Mouse (Mus musculus) cerebellum, adult 2 months (tissue): Measurements from ENCODE around the gene Creg2. TPM values are rescaled to one million over a fixed set of nuclear protein-coding genes. Genes with fewer than 3 reads are reported as not detected.
A peak's percentile ranks its signal among the peaks of the same experiment; 100 is the strongest.

Experiments used
- DNase-seq, 2 experiments: peaks; one replicate each; pipeline ENCODE4 v3.0.0; 2021
- H3K27ac ChIP-seq: fragments of 200-500 bp; 2 replicates; pipeline ENCODE4 v1.5.1; 2012; ENCODE audit warnings: low read length, control low read depth, inconsistent platforms; ENCODE audit not compliant: insufficient read depth
- H3K27me3 ChIP-seq: fragments of 200-500 bp; 2 replicates; pipeline ENCODE4 v1.6.1; 2012; ENCODE audit warnings: inconsistent platforms, mild to moderate bottlenecking, low read length, moderate library complexity; ENCODE audit not compliant: control insufficient read depth, insufficient read depth
- H3K4me1 ChIP-seq: fragments of 200-500 bp; 2 replicates; pipeline ENCODE4 v1.6.1; 2011; ENCODE audit warnings: low read length; ENCODE audit not compliant: control insufficient read depth, insufficient read depth
- H3K4me3 ChIP-seq: fragments of 200-500 bp; replicated peaks from 2 replicates; pipeline ENCODE3; 2011; ENCODE audit warnings: mild to moderate bottlenecking, low read depth, low read length, control low read depth; ENCODE audit not compliant: insufficient read depth
- CTCF ChIP-seq: fragments of 200-500 bp; IDR thresholded peaks from 2 replicates; pipeline ENCODE4 v1.5.1; 2011; ENCODE audit warnings: low read depth, mild to moderate bottlenecking, control low read depth, low read length, moderate library complexity, borderline replicate concordance; ENCODE audit not compliant: insufficient read depth
- POLR2A ChIP-seq: fragments of 200-500 bp; IDR thresholded peaks from 2 replicates; pipeline ENCODE4 v1.6.1; 2011; ENCODE audit warnings: low read length, control low read depth, borderline replicate concordance; ENCODE audit not compliant: insufficient read depth
- WGBS: fragments of 180-500 bp; shearing (Covaris S2); methylation state at CpG from one replicate; pipeline ENCODE4 v1.1.7; 2018; 5-methylcytosine and 5-hydroxymethylcytosine counted together
- polyA plus RNA-seq: library from polyadenylated mRNA; depleted of rRNA; stranded (reverse); fragments of >200 nt; gene quantifications from 2 replicates; pipeline ENCODE4 v1.2.3, GENCODE M21; 2012

The Creg2 gene
- polyA plus RNA-seq, 1 experiment = 8.2 TPM

DNA sequence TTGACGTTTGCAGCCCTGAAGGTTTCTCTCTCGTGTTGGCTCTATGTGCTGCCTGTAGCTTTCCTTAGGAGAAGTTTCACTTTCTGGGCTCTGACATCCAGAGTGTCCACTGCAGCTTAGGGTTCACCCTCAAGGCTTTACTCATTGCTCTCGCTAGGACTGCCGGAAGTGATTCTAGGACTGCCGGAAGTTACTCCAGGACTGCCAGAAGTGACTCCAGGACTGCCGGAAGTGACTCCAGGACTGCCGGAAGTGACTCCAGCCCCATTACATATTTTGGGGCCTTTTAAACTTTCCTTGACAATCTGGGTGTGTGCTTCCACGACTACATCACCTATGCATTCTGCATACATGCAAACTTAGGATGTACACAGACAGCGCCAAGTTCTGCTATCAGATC is 22.7 kb downstream of the Creg2 start:
- 83% methylated on average over 9 of the region's 9 CpGs for WGBS
- TF ChIP-seq CTCF (no peak), POLR2A (no peak)
- no peaks in the 10 kb centered on the region for H3K4me1 ChIP-seq
- no peak overlapping the region for H3K4me3 ChIP-seq
- DNase-seq = no peak
- no peak overlapping the region for H3K27ac ChIP-seq
- no peaks in the 10 kb centered on the region for H3K27me3 ChIP-seq

DNA sequence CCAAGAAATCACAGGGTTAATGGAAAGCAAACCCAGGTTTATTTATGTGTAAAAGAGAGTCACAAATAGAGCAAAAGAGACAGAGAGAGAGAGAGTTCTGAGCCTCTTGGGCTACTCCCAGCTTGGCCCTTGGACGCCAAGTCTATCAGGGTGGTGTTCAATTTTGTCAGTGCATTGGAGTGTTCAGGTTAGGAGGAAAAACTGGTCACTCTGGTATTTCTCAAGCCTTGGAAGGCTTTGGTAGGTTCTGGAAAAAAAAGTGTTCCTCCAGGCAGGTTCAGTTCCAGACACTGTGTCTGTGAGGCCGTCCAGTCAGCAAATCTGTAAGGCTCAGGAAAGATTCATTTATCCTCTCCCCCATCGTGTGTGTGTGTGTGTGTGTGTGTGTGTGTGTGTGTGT is 25.8 kb downstream of the Creg2 start:
- no peak overlapping the region for H3K27ac ChIP-seq
- no peak for TF ChIP-seq CTCF
- TF ChIP-seq POLR2A = no peak
- 73% methylated on average over 3 of the region's 3 CpGs for WGBS
- no peak overlapping the region for H3K4me3 ChIP-seq
- no peaks in the 10 kb centered on the region for H3K4me1 ChIP-seq
- no peaks in the 10 kb centered on the region for H3K27me3 ChIP-seq
- DNase-seq = no peak

DNA sequence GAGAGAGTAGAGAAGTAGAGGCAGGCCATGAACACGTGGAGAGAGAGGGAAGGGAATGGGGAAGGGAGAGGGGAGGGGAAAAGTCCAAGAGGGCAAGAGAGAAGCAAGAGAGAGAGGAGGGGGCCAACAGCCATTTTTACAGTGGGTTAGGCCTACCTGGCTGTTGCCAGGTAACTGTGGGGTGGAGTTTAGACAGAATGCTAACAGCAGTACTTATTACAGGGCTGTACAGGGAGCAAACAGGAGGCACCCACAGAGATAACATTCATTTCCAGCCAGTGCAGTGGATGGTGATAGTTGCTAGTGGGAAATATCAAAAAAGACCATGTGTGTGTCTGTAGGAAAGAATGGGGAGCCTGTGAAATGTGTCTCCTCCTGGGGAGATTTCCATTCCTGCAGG is 27.5 kb downstream of the Creg2 start:
- 70% methylated on average over 1 of the region's 1 CpGs for WGBS
- H3K4me3 ChIP-seq = no peak overlapping the region
- no peak for DNase-seq
- no peak overlapping the region for H3K27ac ChIP-seq
- TF ChIP-seq CTCF (no peak), POLR2A (no peak)
- H3K4me1 ChIP-seq = no peaks in the 10 kb centered on the region
- no peaks in the 10 kb centered on the region for H3K27me3 ChIP-seq

DNA sequence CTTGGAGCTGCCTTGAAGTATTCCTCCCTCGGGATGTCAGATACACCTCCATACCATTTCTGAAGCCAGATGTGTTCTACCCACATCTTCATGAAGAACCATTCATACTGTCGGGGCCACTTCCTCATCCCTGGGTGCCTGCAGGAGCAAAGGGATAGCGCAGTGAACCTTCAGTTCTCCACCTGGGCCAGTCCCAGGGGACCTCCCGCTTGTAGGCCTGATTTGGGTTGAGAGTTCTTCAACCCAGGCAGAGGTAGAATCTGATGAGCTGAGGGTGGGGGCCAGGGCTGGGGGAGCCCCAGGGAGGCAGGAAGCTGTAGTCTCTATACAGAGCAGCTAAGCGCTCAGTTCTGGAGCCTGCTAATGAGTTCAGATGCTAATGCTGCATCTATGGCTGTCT is 28.2 kb downstream of the Creg2 start:
- Histone ChIP-seq H3K4me3 (no peak overlapping the region), H3K4me1 (no peaks in the 10 kb centered on the region), H3K27ac (no peak overlapping the region), H3K27me3 (no peaks in the 10 kb centered on the region)
- DNase-seq = no peak
- TF ChIP-seq POLR2A (no peak), CTCF (no peak)
- 94% methylated on average over 5 of the region's 5 CpGs for WGBS

DNA sequence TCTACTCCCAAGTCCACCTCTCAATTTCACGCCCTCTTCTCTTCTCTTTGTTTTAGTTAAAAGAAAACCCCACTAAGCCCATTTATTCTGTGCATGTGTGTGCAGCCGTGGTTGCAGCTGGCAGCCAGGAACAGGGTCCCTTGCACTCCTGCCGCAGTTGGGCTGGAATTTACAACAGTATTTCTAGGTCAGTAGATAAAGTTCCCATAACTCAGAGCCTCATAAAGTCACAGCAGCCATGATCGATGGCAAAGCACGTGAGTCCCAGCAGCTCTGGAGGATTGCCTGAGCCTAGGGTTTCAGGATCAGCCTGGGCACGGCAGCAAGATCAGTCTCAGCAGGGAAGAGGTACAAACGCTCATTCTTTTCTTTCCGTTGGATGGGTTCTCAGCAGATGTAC is 32.8 kb downstream of the Creg2 start:
- TF ChIP-seq CTCF = no peak
- TF ChIP-seq POLR2A = no peak
- Histone ChIP-seq H3K27ac (no peak overlapping the region), H3K4me3 (no peak overlapping the region), H3K27me3 (no peaks in the 10 kb centered on the region), H3K4me1 (no peaks in the 10 kb centered on the region)
- WGBS = 17% methylated on average over 8 of the region's 8 CpGs
- DNase-seq = no peak

DNA sequence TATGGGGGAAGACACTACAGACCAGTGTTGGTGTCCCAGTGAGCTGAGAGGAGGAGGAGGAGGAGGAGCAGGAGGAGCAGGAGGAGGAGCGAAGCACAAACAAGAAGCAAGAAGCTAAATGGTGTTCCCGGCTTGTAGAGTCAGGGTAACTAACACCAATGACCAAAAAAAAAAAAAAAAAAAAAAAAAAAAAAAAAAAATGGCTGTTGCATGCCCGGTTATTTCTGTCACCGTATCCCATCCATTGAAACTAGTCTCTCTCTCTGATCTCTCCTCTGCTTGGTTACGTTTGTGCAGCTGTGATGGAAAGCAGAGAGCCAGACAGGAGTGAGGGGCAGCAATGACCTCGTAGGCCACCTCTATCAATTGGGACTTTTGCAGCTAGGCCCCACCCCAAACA is 35.7 kb downstream of the Creg2 start:
- Histone ChIP-seq H3K27me3 (no peaks in the 10 kb centered on the region), H3K4me3 (no peak overlapping the region), H3K27ac (no peak overlapping the region), H3K4me1 (no peaks in the 10 kb centered on the region)
- WGBS = 79% methylated on average over 6 of the region's 6 CpGs
- no peak for DNase-seq
- TF ChIP-seq POLR2A = no peak
- TF ChIP-seq CTCF = no peak

DNA sequence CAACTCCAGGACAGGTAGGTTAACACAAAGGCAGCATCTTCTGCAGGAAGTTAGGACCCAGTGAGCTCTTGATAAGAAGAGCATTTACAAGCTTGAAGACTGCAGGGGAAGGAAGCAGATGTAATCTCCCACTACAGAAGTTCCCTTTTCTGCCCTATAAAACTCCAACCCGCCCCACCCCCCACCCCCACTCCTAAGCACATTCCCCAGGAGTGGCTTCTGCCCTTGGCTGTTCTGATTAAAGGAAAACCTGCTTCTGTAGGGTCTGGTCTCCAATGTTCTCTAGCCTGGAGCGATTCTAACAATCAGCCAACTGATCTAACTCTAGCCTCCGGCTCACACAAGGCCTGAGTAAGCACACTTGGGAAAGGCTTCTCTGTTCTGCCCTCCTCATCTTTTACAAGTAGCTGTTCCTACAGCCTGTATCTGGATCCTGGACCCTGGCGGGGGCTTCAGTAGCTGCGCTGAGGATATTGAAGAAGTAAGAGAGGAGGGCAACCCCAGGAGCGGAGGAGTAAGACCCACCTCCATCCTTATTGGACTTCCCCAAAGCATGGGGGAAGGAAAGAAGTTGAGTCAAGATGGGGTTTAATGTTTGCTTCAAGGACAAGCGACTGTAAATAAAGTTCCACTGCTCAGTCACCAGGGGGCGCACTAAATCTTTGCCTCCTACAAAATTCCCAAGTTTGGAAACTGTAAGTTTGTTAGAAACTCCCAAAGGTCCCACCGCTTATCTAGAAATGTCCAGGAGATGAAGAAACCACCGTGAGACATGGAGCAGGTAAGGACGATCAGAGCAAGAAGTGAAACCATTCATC is 36.6 kb downstream of the Creg2 start:
- Histone ChIP-seq H3K27me3 (no peaks in the 10 kb centered on the region), H3K4me1 (no peaks in the 10 kb centered on the region), H3K4me3 (no peak overlapping the region), H3K27ac (no peak overlapping the region)
- 25% methylated on average over 11 of the region's 11 CpGs for WGBS
- peak; percentile 14 to 35 for DNase-seq
- peak; percentile 39; the same call in 1 of the 2 replicates for TF ChIP-seq CTCF
- no peak for TF ChIP-seq POLR2A

DNA sequence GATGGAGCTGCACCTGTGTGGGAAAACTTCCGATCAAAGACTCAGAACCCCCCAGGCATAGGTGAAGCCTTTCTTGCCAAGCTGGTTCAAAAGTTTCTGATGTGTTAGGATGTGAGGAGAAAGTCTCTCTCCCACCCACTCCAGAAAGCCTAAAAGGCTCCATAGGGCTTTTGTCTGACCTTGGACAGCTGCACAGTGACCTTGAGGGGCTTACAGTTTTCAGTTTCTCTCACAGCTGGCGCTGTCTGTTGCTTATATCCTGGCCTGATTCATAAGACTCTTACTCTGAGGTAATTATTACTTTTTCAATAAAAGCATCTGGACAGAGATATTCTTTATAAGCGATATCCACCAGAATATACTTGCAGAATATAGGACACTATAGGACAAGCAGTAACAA is 38.2 kb downstream of the Creg2 start:
- WGBS = 94% methylated on average over 3 of the region's 3 CpGs
- H3K4me3 ChIP-seq = no peak overlapping the region
- no peak overlapping the region for H3K27ac ChIP-seq
- TF ChIP-seq CTCF (no peak), POLR2A (no peak)
- no peaks in the 10 kb centered on the region for H3K27me3 ChIP-seq
- no peak for DNase-seq
- H3K4me1 ChIP-seq = no peaks in the 10 kb centered on the region
